Mouse (Mus musculus): ENCODE measurements around the gene Upk3a. TPM values are rescaled to one million over a fixed set of nuclear protein-coding genes. Genes with fewer than 3 reads are reported as not detected.

Gene Upk3a
- polyA plus RNA-seq, 1 experiment from 2014 or later, result 6.8 TPM

GRCm38 (mm10) chr15:85037343-85037690 lies 20.4 kb downstream of the Upk3a start:
- Histone ChIP-seq H3K4me2 (peak overlapping the region; percentile 91), H3K36me3 (no peaks in the 10 kb centered on the region), H3K4me3 (replicated peaks) (peak overlapping the region; percentile 86), H3K9me3 (no peaks in the 10 kb centered on the region), H3K4me1 (peaks cover 23% of the 10 kb centered on the region), H3K27me3 (replicated peaks) (no peaks in the 10 kb centered on the region), H3K9ac (peak overlapping the region; percentile 87), H3K27ac (peak overlapping the region; percentile 71)
- no peak; the same call in 1 of the 2 replicates for ATAC-seq (ENCODE audit: insufficient read depth, low FRiP score, low read depth)
- 2% methylated on average over 8 of the region's 8 CpGs for WGBS

- no peak overlapping the region for H3K4me3 ChIP-seq (replicated peaks)
- H3K27ac ChIP-seq, result peak overlapping the region; percentile 72
- 67% methylated on average over 10 of the region's 10 CpGs for WGBS
- H3K36me3 ChIP-seq, result no peaks in the 10 kb centered on the region; the same call in 1 of the 2 replicates
- no peaks in the 10 kb centered on the region for H3K27me3 ChIP-seq (replicated peaks)
- H3K4me1 ChIP-seq, result peaks cover 22% of the 10 kb centered on the region
- no peak overlapping the region for H3K4me2 ChIP-seq
- H3K9me3 ChIP-seq, result no peaks in the 10 kb centered on the region
- no peak overlapping the region for H3K9ac ChIP-seq
- no peak for ATAC-seq (ENCODE audit: insufficient read depth, low FRiP score, low read depth)
Observed at GRCm38 (mm10) chr15:85041546-85042225, 24.7 kb downstream of the Upk3a start.

- ATAC-seq (ENCODE audit: insufficient read depth, low FRiP score, low read depth), result peak; percentile 76
- Histone ChIP-seq H3K36me3 (peaks cover 4% of the 10 kb centered on the region; the same call in 1 of the 2 replicates), H3K4me3 (replicated peaks) (no peak overlapping the region), H3K27me3 (replicated peaks) (no peaks in the 10 kb centered on the region), H3K4me2 (no peak overlapping the region), H3K4me1 (peaks cover 19% of the 10 kb centered on the region), H3K9ac (no peak overlapping the region), H3K27ac (peak overlapping the region; percentile 72), H3K9me3 (no peaks in the 10 kb centered on the region)
- WGBS, result 14% methylated on average over 4 of the region's 4 CpGs
Observed at GRCm38 (mm10) chr15:85042361-85042954, 25.5 kb downstream of the Upk3a start.

- Histone ChIP-seq H3K4me1 (peaks cover 12% of the 10 kb centered on the region), H3K9me3 (no peaks in the 10 kb centered on the region), H3K4me2 (peak overlapping the region; percentile 21), H3K27me3 (replicated peaks) (no peaks in the 10 kb centered on the region), H3K4me3 (replicated peaks) (no peak overlapping the region), H3K36me3 (peaks cover 5% of the 10 kb centered on the region; the same call in 1 of the 2 replicates), H3K27ac (peak overlapping the region; percentile 72), H3K9ac (no peak overlapping the region)
- 48% methylated on average over 5 of the region's 5 CpGs for WGBS
- ATAC-seq (ENCODE audit: insufficient read depth, low FRiP score, low read depth), result no peak
Observed at GRCm38 (mm10) chr15:85043116-85043515, 26.2 kb downstream of the Upk3a start.

GRCm38 (mm10) chr15:85043761-85044160 lies 26.8 kb downstream of the Upk3a start:
- H3K36me3 ChIP-seq, result peaks cover 11% of the 10 kb centered on the region
- peak overlapping the region; percentile 21 for H3K4me2 ChIP-seq

GRCm38 (mm10) chr15:85046230-85046950 lies 29.4 kb downstream of the Upk3a start:
- Histone ChIP-seq H3K27me3 (replicated peaks) (no peaks in the 10 kb centered on the region), H3K36me3 (peaks cover 27% of the 10 kb centered on the region), H3K4me2 (no peak overlapping the region), H3K9ac (no peak overlapping the region), H3K9me3 (no peaks in the 10 kb centered on the region), H3K27ac (no peak overlapping the region), H3K4me3 (replicated peaks) (no peak overlapping the region), H3K4me1 (peaks cover 10% of the 10 kb centered on the region; the same call in 1 of the 2 replicates)
- no peak for ATAC-seq (ENCODE audit: insufficient read depth, low FRiP score, low read depth)
- WGBS, result 88% methylated on average over 14 of the region's 14 CpGs

More at GRCm38 (mm10) chr15:85043761-85044160, 26.8 kb downstream of the Upk3a start:
- ATAC-seq (ENCODE audit: insufficient read depth, low FRiP score, low read depth), result no peak
- Histone ChIP-seq H3K27me3 (replicated peaks) (no peaks in the 10 kb centered on the region), H3K4me3 (replicated peaks) (no peak overlapping the region), H3K9ac (no peak overlapping the region), H3K9me3 (no peaks in the 10 kb centered on the region), H3K27ac (no peak overlapping the region), H3K4me1 (peaks cover 10% of the 10 kb centered on the region; the same call in 1 of the 2 replicates)
- 67% methylated on average over 5 of the region's 5 CpGs for WGBS

GRCm38 (mm10) chr15:85047865-85048264 lies 30.9 kb downstream of the Upk3a start:
- ATAC-seq (ENCODE audit: insufficient read depth, low FRiP score, low read depth), result no peak
- 0 out of 2 replicates have a peak, but pooled peaks cover 6% of the 10 kb centered on the region for H3K4me1 ChIP-seq
- H3K27ac ChIP-seq, result no peak overlapping the region
- H3K27me3 ChIP-seq (replicated peaks), result no peaks in the 10 kb centered on the region
- no peak overlapping the region for H3K4me3 ChIP-seq (replicated peaks)
- no peaks in the 10 kb centered on the region for H3K9me3 ChIP-seq
- WGBS, result 84% methylated on average over 4 of the region's 4 CpGs
- H3K9ac ChIP-seq, result no peak overlapping the region
- H3K36me3 ChIP-seq, result peaks cover 36% of the 10 kb centered on the region
- H3K4me2 ChIP-seq, result no peak overlapping the region

- 93% methylated on average over 1 of the region's 1 CpGs for WGBS
- Histone ChIP-seq H3K9ac (no peak overlapping the region), H3K4me3 (replicated peaks) (no peak overlapping the region), H3K36me3 (peaks cover 48% of the 10 kb centered on the region), H3K27ac (no peak overlapping the region), H3K27me3 (replicated peaks) (no peaks in the 10 kb centered on the region), H3K9me3 (no peaks in the 10 kb centered on the region), H3K4me2 (no peak overlapping the region), H3K4me1 (no peaks in the 10 kb centered on the region)
- peak; percentile 53; the same call in 1 of the 2 replicates for ATAC-seq (ENCODE audit: insufficient read depth, low FRiP score, low read depth)
Observed at GRCm38 (mm10) chr15:85049758-85050157, 32.8 kb downstream of the Upk3a start.

GRCm38 (mm10) chr15:85054098-85054497 lies 37.2 kb downstream of the Upk3a start:
- Histone ChIP-seq H3K4me2 (no peak overlapping the region), H3K27me3 (replicated peaks) (no peaks in the 10 kb centered on the region), H3K4me3 (replicated peaks) (no peak overlapping the region), H3K27ac (no peak overlapping the region), H3K9me3 (no peaks in the 10 kb centered on the region), H3K36me3 (peaks cover 37% of the 10 kb centered on the region), H3K9ac (no peak overlapping the region), H3K4me1 (no peaks in the 10 kb centered on the region)
- 92% methylated on average over 3 of the region's 3 CpGs for WGBS
- no peak for ATAC-seq (ENCODE audit: insufficient read depth, low FRiP score, low read depth)

- 85% methylated on average over 4 of the region's 4 CpGs for WGBS
Observed at GRCm38 (mm10) chr15:85055186-85055585, 38.2 kb downstream of the Upk3a start.

GRCm38 (mm10) chr15:85063421-85063820 lies 46.5 kb downstream of the Upk3a start:
- no peak for ATAC-seq (ENCODE audit: insufficient read depth, low FRiP score, low read depth)
- no peak overlapping the region for H3K27ac ChIP-seq

More at GRCm38 (mm10) chr15:85055186-85055585, 38.2 kb downstream of the Upk3a start:
- no peak for ATAC-seq (ENCODE audit: insufficient read depth, low FRiP score, low read depth)
- Histone ChIP-seq H3K9me3 (no peaks in the 10 kb centered on the region), H3K9ac (no peak overlapping the region), H3K27me3 (replicated peaks) (no peaks in the 10 kb centered on the region), H3K4me2 (no peak overlapping the region), H3K4me1 (no peaks in the 10 kb centered on the region), H3K4me3 (replicated peaks) (no peak overlapping the region), H3K36me3 (peaks cover 31% of the 10 kb centered on the region), H3K27ac (no peak overlapping the region)

GRCm38 (mm10) chr15:85070561-85070960 lies 53.6 kb downstream of the Upk3a start:
- Histone ChIP-seq H3K4me2 (no peak overlapping the region), H3K9ac (no peak overlapping the region), H3K4me1 (no peaks in the 10 kb centered on the region), H3K9me3 (no peaks in the 10 kb centered on the region), H3K27ac (no peak overlapping the region), H3K27me3 (replicated peaks) (no peaks in the 10 kb centered on the region), H3K4me3 (replicated peaks) (no peak overlapping the region), H3K36me3 (no peaks in the 10 kb centered on the region)
- 18% methylated on average over 2 of the region's 2 CpGs for WGBS
- ATAC-seq (ENCODE audit: insufficient read depth, low FRiP score, low read depth), result no peak

More at GRCm38 (mm10) chr15:85063421-85063820, 46.5 kb downstream of the Upk3a start:
- Histone ChIP-seq H3K4me2 (no peak overlapping the region), H3K27me3 (replicated peaks) (no peaks in the 10 kb centered on the region), H3K9me3 (no peaks in the 10 kb centered on the region), H3K4me1 (no peaks in the 10 kb centered on the region), H3K4me3 (replicated peaks) (no peak overlapping the region), H3K9ac (no peak overlapping the region), H3K36me3 (peaks cover 5% of the 10 kb centered on the region)
- WGBS, result 91% methylated on average over 2 of the region's 2 CpGs

Data from stomach, embryonic 15.5 days (tissue).